8 mouse cellular contexts compared by ENCODE assay signal in the genomic region with DNA sequence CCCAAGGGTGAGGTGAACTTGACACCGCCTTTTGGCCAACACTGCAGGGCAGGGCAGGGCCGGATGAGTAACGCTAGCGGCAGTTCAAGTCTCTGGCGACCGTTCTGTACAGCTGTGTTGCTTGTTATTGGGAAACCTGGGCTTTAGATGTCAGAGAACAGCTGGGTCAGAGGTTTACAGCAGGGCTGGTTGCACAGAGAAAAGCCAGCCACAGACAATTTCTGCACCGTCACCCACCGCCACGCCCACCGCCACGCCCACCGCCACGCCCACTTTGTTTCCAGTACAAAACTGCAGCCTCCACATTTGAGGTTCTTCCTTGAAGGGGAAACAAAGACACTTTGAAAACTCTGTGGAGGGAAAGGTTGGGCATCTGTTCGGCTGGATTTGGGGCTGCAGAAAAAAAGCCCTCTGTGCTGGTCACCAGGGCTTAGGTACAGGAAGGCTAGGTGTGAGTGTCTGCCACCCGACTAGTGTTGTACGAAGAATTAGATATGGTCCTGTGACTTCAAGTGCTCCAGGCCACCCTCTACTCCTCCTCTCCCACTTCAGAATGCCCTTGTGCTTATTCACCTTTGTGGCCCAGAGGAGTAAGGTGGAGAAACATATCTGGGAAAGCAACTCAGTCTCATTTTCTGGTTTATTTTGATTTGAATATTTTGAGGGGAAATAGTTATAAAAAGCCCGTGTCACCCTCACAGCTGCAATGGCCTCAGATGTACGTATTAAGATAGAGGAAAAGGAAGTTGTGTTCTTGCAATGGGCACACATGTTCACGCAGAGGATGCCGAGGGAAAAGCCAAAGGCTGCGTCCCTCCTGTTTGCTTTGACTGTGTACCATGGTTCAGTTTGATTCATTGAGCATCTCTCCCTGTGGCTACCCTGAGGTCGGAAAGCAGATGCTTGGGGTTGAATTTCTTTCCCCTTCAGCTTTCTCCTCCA.
DNase-seq lines count a peak whose midpoint lies in the region; ATAC-seq lines count a peak whose summit lies in the region.

No protein-coding gene starts in this region.

- H3K36me3 ChIP-seq in forebrain, embryonic 15.5 days, result no peaks in the 10 kb centered on the region
- H3K36me3 ChIP-seq in hindbrain, embryonic 10.5 days, result no peaks in the 10 kb centered on the region
- H3K36me3 ChIP-seq in limb, embryonic 15.5 days, result no peaks in the 10 kb centered on the region
- no peaks in the 10 kb centered on the region for H3K36me3 ChIP-seq in midbrain, embryonic 16.5 days (ENCODE audit: control insufficient read depth, insufficient read depth, low read length)

- DNase-seq in 3T3-L1 (ENCODE audit: low read depth, low spot score), result peak; percentile 97
- peak; percentile 39 to 62 for DNase-seq in adrenal gland, adult 18-20 months (ENCODE audit: low spot score in 2 of 2)
- peak; percentile 83 for DNase-seq in hindbrain, embryonic 10.5 days (ENCODE audit: low spot score)
- DNase-seq in testis, postnatal 10 days (ENCODE audit: low spot score), result peak; percentile 87
- no peak for DNase-seq in layer of hippocampus, postnatal 25 days (ENCODE audit: extremely low spot score in 1 of 2, low spot score in 1 of 2)

- no peak overlapping the region for H3K9ac ChIP-seq in forebrain, embryonic 15.5 days (replicated peaks)
- H3K9ac ChIP-seq in limb, embryonic 15.5 days, result no peak overlapping the region
- H3K9ac ChIP-seq in midbrain, embryonic 16.5 days (ENCODE audit: low read depth, low read length), result no peak overlapping the region

- no peak overlapping the region for H3K4me3 ChIP-seq in forebrain, embryonic 15.5 days
- peak overlapping the region; percentile 41 for H3K4me3 ChIP-seq in hindbrain, embryonic 10.5 days
- no peak overlapping the region for H3K4me3 ChIP-seq in limb, embryonic 15.5 days
- H3K4me3 ChIP-seq in midbrain, embryonic 16.5 days (ENCODE audit: low read depth, low read length), result no peak overlapping the region

- peaks cover 22% of the 10 kb centered on the region for H3K4me1 ChIP-seq in forebrain, embryonic 15.5 days
- peaks cover 20% of the 10 kb centered on the region for H3K4me1 ChIP-seq in hindbrain, embryonic 10.5 days (replicated peaks)
- H3K4me1 ChIP-seq in limb, embryonic 15.5 days, result peaks cover 17% of the 10 kb centered on the region
- H3K4me1 ChIP-seq in midbrain, embryonic 16.5 days (ENCODE audit: control insufficient read depth, insufficient read depth, low read length), result peaks cover 21% of the 10 kb centered on the region

- WGBS in forebrain, embryonic 15.5 days, result 32% methylated on average over 22 of the region's 22 CpGs
- WGBS in hindbrain, embryonic 10.5 days, result 34% methylated on average over 22 of the region's 22 CpGs
- WGBS in limb, embryonic 15.5 days, result 30% methylated on average over 22 of the region's 22 CpGs
- WGBS in midbrain, embryonic 16.5 days, result 36% methylated on average over 22 of the region's 22 CpGs

- ATAC-seq in forebrain, embryonic 15.5 days (replicated peaks), result no peak
- no peak for ATAC-seq in limb, embryonic 15.5 days (ENCODE audit: insufficient number of reproducible peaks, low FRiP score, low TSS enrichment, low read depth)
- 0 out of 2 replicates have a peak, but pooled peaks have one; percentile 31 for ATAC-seq in midbrain, embryonic 16.5 days

- no peaks in the 10 kb centered on the region for H3K9me3 ChIP-seq in forebrain, embryonic 15.5 days
- H3K9me3 ChIP-seq in hindbrain, embryonic 10.5 days, result no peaks in the 10 kb centered on the region
- H3K9me3 ChIP-seq in limb, embryonic 15.5 days, result no peaks in the 10 kb centered on the region
- H3K9me3 ChIP-seq in midbrain, embryonic 16.5 days (replicated peaks; ENCODE audit: control insufficient read depth, low read length, poor library complexity, severe bottlenecking), result no peaks in the 10 kb centered on the region

- no peaks in the 10 kb centered on the region for H3K27me3 ChIP-seq in forebrain, embryonic 15.5 days
- peaks cover 28% of the 10 kb centered on the region for H3K27me3 ChIP-seq in hindbrain, embryonic 10.5 days (ENCODE audit: insufficient read depth, poor library complexity, severe bottlenecking)
- no peaks in the 10 kb centered on the region for H3K27me3 ChIP-seq in limb, embryonic 15.5 days
- H3K27me3 ChIP-seq in midbrain, embryonic 16.5 days (ENCODE audit: control insufficient read depth, insufficient read depth, low read depth, low read length), result no peaks in the 10 kb centered on the region

- H3K4me2 ChIP-seq in forebrain, embryonic 15.5 days (replicated peaks), result 0 out of 2 replicates have a peak overlapping the region, but pooled peaks have one; percentile 19
- H3K4me2 ChIP-seq in limb, embryonic 15.5 days, result peak overlapping the region; percentile 37
- peak overlapping the region; percentile 8; the same call in 1 of the 2 replicates for H3K4me2 ChIP-seq in midbrain, embryonic 16.5 days (ENCODE audit: low read length)

- no peak overlapping the region for H3K27ac ChIP-seq in forebrain, embryonic 15.5 days (replicated peaks)
- H3K27ac ChIP-seq in hindbrain, embryonic 10.5 days, result peak overlapping the region; percentile 54; the same call in 1 of the 2 replicates
- no peak overlapping the region for H3K27ac ChIP-seq in limb, embryonic 15.5 days
- no peak overlapping the region for H3K27ac ChIP-seq in midbrain, embryonic 16.5 days (ENCODE audit: low read length)

Comparison
In these comparisons a context has a peak if more than half of its experiments do, and no peak if none do; other contexts are left out.
1. DNase-seq: peak in 3T3-L1 (single experiment), adrenal gland, adult 18-20 months (2 of 2), hindbrain, embryonic 10.5 days (single experiment) and testis, postnatal 10 days (single experiment); none in layer of hippocampus, postnatal 25 days (0 of 2).
2. Peak in every context shown above with its lines, with median percentiles within 50 percentile points of each other: H3K4me2 ChIP-seq.